Mouse (Mus musculus): ENCODE measurements around the gene Specc1l.
A peak's percentile ranks its signal among the peaks of the same experiment; 100 is the strongest.

The Specc1l gene

DNA sequence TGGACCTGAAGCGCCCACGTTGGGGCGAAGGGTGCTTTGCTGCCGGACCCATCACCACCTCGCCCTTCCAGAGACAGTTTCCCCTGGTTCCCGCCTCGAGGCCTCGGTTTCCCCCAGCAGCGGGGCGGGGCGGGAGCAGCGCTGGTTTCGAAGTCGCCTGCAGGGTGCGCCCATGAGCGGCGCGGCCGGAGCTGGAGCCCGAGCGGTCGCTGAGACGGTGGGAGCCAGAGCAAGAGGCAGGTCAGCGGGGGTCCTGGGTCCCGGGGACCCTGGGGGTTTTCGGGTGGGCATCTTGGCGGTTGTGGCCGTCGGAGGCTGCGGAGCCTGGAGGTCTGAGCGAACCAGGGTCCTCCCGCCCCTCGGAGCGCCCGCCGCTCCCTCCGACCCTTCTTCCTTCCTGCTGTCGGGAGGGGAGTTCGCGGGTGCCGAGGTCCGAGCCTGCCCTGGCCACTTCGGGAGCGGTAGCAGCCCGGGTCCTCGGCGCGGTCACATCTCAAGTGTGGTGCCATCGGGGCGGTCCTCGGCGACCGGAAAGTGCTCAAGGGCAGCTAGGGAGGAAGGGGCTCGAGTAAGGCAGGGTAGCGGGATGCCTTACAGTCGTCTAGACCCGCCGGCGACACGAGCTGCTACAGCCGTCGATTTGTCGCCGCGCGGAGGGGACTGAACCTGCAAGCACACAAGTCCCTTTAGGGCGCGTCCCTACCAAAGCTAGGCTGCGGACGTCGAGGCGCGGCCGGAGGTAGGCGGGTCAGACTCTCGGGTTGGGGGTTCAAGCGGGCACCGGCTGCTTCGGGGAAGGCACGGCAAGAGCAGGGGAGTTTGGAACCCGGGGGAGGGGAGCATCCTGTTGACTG lies 105.3 kb downstream of the Specc1l start:
- DNase-seq, result peak; percentile 89

DNA sequence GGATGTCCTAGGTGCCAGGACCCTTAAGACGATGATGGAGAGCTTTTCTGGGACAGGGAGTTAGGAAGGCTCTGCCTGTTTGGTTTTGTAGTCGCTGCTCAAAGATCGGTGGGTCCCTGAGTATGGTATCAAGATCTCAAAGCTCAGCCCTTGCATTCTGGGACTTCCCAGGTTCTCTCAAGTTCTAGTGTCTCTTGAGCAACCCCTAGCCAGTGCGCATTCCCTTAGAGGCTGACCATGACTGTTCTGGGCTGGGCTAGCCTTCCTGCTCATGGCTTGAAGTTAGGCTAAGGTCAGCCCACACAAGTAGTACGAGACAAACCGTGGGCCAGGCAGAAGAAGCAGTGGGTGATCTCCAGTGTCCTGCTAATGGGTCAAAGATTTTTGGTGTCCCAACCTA lies 106.3 kb downstream of the Specc1l start:
- no peak for DNase-seq

DNA sequence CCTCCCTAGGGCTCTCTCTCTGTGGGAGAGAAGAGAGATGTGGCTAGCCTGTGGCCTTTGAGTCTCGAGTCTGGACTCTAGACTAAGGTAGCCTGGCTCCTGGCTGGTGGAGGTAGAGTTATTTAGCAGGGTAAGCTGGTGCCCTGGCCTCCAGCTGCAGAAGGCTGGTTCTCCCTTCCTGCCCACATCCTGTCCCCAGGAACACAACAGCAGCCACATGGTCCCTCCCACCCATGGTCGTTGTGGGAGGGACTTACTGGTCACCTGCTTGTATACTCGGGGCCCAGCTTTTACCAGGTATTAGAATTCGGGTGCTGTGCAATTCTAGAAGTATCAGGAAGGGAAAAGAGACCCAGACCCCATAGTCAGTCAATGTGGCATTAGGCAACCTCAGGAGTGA lies 108.4 kb downstream of the Specc1l start:
- DNase-seq, result no peak

DNA sequence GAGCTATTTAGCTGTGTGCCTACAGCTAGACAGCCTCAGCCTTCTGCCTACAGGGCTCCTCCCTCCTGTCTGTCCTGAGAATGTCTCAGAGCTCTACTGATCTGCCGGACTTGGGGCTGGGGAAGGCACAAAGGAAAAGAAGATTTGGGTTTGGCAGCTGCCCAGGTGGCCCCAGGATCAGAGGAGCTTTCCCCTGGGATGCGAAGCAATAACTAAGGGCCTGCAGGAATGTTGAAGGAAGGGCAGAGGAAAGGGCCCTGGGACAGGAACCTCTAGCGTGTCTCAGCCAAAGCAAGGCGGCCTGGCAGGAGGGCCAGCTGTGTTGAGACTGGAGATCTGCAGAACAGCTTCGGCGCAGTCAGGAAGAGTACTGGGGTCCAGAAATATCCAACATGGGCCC lies 111.1 kb downstream of the Specc1l start:
- DNase-seq, result peak; percentile 61

DNA sequence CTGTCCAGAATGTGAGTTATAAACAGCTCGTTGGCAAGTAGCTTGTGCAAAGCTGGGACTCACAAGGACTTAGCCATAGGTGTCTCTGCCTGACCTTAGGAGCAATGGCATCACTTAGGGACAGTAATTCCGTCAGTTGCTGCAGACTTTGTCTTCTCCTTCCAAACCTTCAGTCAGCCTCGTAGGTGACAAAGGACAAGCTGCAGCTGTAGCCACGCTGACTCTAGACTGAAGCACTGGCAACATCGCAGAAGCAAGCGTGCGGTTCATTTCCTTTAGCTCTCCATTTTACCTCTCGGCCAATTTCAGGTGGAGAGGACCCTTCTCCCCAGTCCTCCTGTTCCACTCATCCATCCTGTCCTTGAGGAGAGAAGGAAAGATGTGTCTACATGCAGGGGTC lies 112.1 kb downstream of the Specc1l start:
- no peak for DNase-seq

DNA sequence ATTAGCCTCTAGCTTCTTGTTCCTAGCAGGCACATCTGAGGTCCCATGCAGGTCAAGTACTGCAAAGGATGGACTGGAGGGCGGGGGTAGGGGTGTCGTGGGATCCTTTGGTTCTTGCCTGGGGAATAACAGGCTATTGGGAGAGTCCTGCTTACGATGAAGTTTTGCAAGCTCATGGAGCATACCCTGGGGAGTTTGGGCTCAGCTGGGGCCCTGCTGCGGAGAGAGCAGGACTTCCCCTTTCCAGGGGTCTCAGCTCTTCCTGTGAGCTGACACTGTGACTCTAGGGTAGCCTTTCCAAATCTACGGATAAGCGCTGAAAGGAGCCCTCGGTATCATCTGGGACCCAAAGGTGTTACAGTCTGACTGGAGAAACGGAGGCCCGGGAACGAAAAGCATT lies 112.5 kb downstream of the Specc1l start:
- no peak for DNase-seq

DNA sequence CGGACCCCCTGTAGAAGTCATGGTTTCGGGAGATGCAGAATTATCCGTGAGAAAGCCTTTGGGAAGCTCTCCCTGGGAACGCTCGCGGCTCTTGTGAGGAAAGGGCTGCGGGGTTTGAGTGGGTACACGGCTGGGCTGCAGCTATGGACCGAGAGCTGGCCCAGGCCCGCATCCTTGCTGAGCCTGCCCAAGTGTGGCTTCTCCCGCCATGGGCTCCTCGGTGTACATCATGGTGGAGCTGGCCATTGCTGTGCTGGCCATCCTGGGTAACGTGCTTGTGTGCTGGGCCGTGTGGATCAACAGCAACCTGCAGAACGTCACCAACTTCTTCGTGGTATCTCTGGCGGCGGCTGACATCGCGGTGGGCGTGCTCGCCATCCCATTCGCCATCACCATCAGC lies 113.9 kb downstream of the Specc1l start:
- DNase-seq, result no peak

DNA sequence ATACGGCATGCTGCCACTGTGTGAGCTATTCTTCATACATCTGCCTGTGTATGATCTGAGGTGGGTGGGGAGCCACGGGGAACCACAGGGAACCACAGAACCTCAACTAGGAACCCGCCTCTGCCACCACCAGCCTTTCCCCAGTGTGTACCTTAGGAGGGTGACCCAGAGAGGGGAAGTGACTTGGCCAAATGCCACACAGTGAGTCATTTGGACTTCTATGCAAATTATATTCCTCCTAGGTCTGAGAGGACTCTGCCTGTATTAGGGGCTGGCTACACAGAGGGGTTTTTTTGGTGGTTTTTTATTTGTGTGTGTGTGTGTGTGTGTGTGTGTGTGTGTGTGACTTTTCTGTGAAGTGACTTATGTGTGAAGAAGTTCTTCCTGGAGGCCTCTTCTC lies 114.7 kb downstream of the Specc1l start:
- DNase-seq, result peak; percentile 82

DNA sequence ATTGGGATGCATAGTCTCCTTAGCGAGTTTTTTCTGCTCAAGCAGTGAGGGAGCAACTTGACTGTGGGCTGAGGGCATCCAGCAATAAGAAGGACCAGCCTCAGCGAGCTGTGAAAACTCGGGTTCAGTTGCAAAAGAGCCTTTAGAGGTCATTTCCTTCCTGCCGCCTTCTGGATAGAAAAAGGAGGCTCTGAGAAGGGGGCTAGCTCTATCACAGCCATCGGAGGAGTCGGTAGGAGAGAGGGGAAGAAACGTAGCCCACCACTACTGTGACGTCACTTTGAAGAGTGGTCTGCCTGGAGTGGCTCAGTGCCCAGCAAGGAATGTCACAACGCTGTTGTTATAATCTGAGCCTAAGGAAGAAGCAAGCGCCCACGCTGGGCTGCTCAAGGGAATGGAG lies 115.2 kb downstream of the Specc1l start:
- DNase-seq, result no peak

DNA sequence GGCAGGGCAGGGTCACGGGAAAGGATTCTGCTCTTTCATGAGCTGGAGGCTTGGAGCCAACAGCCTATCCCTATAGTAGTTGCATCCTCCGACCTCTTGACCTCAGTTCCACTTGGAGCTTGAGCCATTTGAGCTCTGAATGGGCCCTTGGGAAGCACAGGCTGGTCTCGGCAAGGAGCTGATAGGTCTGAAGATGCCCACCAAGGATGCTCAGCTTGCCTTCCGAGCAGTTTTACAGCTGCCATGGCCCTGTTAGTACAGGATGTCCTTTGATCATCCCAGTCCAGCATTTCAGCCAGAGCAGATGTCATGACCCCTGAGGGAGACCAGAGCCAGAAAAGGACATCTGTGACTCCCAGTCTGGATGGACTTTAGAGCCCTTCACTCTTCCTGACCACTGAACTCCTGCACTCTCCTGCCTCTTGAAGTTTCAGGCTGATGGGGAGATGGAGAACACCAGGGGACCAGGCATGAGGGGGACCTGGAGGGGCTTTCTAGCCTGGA lies 116.4 kb downstream of the Specc1l start:
- no peak for DNase-seq

DNA sequence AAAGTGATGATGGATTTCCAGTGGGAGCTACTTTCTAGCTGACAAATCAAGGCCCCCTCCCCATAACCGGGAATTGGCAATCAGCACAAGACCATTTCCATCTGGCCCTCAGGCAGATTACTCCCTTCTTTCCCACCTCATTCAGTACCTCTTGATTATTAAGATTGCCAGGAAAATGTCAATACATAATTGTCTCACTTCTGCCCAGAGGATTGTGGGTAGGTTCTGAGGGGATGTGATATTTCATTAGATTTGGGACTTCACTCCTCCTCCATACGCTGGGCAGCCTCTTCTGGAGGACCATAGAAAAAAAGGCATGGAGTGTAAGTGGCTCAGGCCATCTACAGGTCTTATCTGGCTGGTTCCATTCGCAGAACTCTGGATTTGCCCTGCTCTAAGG lies 120.4 kb downstream of the Specc1l start:
- no peak for DNase-seq

DNA sequence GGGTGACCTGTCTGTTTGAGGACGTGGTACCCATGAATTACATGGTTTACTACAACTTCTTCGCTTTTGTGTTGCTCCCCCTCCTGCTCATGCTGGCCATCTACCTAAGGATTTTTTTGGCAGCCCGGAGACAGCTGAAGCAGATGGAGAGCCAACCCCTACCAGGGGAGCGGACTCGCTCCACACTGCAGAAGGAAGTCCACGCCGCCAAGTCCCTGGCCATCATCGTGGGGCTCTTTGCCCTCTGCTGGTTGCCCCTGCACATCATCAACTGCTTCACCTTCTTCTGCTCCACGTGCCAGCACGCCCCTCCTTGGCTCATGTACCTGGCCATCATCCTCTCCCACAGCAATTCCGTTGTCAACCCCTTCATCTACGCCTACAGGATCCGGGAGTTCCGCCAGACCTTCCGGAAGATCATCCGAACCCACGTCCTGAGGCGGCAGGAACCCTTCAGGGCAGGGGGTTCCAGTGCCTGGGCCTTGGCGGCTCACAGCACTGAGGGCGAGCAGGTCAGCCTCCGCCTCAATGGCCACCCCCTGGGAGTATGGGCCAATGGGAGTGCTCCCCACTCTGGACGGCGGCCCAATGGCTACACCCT lies 121.4 kb downstream of the Specc1l start:
- no peak for DNase-seq

DNA sequence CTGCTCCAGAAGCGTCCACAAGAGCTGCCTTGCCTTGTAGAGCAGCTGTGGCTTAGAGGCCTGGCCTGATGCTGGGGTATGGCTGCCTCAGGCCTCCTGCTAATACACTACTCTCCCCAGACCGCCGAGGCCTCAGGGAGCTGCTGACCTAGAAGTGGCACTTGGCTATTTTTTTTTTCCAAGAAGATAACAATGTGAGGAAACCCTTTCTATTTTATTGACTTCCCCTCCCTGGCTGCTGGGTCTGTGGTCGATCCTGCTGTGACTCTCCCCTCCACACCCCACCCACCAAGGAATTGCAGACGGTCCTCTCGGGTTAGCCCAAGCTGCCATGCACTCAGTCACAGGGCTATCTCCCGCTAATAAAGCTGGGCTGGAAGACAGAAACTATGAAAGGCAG lies 122.3 kb downstream of the Specc1l start:
- no peak for DNase-seq

DNA sequence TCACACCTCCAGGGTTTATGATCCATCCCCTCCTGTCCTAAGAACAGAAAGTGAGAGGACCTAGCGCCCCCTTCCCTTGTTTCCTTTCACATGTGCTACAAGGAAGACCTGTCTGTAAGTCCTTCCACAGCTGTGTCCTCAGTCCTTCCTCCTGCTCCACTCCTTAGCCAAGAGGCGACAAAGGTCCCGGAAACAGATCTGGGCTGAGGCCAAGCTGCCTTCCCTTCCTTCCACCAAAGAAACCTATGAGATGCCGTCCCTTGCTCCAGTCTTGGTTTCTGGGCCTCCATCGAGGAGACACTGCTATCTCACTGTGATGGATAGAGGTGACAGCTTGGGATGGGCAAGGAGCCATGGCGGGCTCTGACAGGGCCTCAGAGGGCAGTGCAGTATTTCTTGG lies 123.2 kb downstream of the Specc1l start:
- peak; percentile 63 for DNase-seq

DNA sequence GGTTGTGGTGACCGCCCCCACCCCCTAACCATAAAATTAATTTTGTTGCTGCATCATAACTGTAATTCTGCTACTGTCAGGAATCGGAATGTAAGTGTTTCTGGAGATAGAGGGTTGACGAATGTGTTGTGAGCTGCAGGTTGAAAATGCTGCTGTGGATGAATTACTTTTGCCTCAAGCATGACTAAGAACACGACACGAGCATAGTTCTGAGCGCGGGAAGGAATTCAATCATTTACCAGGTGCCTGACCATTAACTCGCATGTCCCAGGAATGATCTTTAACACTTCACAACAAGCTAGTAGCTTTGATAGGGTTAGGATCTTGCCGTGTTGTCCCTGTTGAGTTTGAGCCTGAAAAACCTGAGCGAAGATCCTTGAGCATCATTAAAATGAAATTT lies 125.4 kb downstream of the Specc1l start:
- DNase-seq, result no peak

DNA sequence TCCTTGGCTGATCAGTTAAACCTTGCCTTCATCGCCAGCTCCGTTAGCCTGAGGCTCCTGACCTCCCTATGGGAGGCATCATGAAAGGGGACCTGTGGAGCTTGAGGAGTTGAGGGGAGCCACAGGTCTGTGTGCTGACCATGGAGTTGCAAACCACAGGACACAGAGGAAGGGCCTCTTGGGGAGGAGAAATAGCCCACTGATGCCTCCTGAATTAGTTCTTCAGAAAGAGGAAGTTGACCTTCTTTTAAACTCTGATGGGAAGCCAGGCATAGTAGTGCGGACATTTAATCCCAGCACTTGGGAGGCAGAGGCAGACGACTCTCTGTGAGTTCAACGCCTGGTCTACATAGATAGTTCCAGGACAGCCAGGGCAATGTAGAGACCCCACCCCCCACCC lies 127.0 kb downstream of the Specc1l start:
- no peak for DNase-seq

DNA sequence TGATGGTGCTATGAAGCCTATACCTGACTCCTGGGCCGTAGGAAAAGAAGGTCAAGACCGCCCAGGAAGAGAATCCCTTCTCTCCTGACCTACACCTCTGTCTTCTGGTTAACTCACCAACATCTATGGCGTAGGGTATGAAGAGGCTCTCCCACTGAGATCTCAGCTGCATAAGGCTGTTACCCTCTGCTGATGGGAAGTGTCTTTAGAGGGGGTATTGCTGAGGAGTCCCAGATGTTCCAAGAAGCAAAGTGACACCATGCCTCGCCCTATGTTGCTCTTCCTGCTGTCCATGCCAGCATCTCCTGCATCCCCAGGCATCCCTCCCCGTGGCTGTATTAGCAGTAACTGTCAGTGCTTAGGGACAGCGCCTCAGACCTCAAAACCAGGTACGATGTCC lies 127.5 kb downstream of the Specc1l start:
- DNase-seq, result no peak

DNA sequence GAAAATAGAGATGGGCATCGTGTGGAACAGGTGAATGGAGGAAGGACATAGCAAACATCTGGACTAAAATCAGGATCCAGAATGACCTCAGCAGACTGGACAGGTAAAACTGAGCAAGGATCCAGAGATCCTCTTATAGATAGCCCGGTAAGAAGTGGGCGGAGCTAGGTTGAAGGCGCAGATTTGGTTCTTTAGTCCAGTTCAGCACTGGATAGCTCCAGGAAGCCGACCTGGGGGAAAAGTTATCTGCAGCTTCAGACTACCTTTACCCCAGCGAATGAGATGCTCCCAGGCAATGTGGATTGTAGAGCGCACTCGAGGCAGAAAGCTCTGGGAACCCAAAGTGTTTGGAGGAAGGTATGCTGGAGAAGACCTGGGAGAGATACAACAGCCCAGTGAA lies 130.1 kb downstream of the Specc1l start:
- DNase-seq, result no peak

DNA sequence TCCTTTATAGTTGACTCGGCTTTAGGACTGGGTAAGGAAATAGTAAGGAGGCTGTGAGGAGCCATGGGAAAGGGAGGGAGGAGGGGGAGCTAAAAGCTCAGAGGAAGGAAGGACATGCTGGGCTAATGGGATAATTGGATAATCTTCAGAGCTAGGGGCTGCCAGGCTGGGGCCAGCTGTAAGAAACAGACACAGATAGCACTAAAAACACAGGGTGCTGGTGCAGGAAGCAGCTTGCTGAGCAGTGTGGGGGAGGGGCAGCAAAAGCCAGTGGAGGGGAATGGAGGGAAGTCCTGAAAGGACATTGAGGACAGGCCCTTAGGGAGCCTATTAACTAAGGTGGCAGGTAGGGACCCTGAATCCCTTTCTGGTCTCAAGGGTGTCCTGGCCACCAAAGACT lies 132.7 kb downstream of the Specc1l start:
- peak; percentile 62 for DNase-seq

DNA sequence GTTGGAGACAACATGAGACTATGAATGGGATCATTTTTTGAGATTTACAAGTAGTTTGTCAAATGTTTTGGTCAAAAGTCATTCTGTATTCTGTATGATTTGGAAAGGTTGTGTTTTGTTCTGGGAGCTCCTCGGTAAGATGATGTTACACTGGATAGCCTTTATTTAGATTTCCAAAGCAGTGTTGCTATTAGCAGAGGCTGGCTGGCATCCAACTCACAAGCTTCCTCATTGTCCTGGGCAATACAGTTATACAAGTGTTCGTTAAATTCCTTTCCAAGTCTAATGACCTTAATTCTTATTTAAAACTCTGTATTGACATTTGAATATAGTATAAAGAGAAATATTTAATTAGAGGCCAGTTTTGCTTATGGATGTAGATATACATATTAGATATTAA lies 133.4 kb downstream of the Specc1l start:
- DNase-seq, result peak; percentile 53

DNA sequence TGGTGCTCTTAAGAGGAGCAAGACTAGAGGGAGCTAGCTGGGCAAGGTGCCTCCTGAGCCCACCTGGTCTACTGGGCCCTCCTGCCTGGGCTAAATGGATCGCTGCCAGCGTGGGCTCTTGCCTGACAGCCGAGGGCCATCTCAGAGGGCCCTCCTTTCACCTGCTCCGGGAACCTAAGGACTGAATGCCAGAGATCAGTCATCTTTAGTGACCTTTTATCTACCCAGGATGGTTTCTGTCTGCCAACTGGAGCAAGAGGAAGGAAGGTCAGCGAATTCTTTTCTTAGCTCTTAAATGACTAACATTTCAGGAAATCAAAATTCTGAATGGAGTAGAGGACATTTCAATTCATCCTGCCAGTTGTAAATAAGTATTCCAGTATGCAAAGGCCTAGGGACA lies 138.7 kb downstream of the Specc1l start:
- no peak for DNase-seq

DNA sequence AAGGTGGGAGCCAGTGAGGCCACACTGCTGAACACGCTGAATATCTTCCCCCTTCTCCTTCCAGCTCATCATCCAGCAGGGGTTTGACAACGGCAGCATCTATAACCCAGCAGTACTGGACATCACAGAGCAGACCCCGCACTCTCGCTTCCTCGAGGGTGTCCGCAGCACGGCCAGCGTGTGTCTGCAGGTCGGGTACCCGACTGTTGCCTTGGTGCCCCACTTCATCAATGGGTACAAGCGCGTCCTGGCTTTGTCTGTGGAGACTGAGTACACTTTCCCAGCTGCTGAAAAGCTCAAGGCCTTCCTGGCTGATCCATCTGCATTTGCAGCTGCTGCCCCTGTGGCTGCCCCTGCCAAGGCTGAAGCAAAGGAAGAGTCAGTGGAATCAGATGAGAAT lies 140.7 kb downstream of the Specc1l start:
- no peak for DNase-seq

DNA sequence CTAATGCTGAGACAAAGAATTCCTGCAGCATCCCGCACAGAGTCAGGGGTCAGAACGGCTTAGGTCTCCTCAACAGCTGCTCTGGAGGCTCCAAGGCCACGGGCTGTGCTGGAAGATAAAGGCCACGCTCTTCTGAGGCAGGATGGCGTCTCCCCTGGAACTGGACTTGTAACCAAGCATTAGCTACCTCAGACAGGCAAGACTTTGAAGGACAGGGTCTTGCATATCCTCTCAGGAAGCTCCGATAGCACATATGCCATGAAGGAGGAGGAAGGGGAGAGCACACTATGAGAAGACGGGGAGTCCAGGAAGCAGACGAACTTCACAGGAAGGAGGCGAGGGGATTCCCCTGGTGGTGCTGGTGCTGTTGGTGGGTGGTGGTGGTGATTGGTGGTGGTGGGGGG lies 142.0 kb downstream of the Specc1l start:
- peak; percentile 22 for DNase-seq

DNA sequence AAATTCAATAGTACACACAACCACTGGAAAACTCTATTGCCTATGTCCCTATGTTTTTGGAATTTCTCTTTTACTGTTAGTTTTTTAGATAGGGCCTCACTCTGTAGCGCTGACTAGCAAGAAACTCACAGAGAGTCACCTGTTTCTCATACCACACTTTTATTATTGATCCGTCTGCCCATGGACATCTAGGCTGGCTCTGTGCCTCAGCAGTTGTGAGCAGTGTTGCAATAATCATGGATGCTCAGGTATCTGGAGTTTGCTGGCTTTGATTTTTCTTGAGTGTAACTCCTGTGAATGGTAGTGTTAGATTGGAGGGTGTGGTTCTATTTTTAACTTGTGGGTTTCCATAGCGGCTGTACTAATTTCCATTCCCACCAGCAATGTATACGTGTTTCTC lies 143.5 kb downstream of the Specc1l start:
- no peak for DNase-seq
